Mouse (Mus musculus) urinary bladder, adult 2 months (tissue): ENCODE measurements around the gene Lancl3. TPM values are rescaled to one million over a fixed set of nuclear protein-coding genes. Genes with fewer than 3 reads are reported as not detected.
"Not testable (repeated sequence)": the region's sequence is repeated elsewhere in the genome, so short reads cannot be mapped to it uniquely, and the experiment has no call there.

Source experiments
- DNase-seq: peaks from one replicate; pipeline ENCODE4 v3.0.0; 2022; ENCODE audit warnings: low spot score
- polyA plus RNA-seq: library from polyadenylated mRNA; depleted of rRNA; stranded (reverse); fragments of >200 nt; gene quantifications from 2 replicates; pipeline ENCODE4 v1.2.3, GENCODE M21; 2012; rRNA removed

Gene Lancl3
- polyA plus RNA-seq, 1 experiment: 3.4 TPM

DNA sequence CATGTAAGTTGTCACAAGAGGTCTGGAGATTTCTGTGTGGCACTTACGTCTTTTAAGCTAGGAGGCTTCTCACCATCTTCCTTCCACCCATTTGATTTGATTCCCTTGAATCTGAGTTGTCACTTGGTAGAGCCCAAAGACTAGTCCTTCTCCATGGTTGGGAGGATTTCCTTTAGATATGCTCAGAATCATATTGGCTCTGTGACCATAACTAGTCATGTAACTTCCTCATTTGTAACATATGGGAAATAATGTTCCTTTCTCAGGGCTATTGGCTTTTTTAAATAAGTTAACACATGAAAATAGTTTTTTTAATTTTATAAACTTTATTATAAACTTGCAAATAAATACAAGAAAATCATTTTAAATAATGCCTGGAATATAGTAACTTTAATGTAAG is 59.6 kb downstream of the Lancl3 start:
- no peak for DNase-seq

- no peak for DNase-seq
These were observed 71.4 kb downstream of the Lancl3 start for GRCm38 (mm10) chrX:9271112-9271511.

GRCm38 (mm10) chrX:9271947-9272459 is 72.3 kb downstream of the Lancl3 start:
- DNase-seq: no peak

DNA sequence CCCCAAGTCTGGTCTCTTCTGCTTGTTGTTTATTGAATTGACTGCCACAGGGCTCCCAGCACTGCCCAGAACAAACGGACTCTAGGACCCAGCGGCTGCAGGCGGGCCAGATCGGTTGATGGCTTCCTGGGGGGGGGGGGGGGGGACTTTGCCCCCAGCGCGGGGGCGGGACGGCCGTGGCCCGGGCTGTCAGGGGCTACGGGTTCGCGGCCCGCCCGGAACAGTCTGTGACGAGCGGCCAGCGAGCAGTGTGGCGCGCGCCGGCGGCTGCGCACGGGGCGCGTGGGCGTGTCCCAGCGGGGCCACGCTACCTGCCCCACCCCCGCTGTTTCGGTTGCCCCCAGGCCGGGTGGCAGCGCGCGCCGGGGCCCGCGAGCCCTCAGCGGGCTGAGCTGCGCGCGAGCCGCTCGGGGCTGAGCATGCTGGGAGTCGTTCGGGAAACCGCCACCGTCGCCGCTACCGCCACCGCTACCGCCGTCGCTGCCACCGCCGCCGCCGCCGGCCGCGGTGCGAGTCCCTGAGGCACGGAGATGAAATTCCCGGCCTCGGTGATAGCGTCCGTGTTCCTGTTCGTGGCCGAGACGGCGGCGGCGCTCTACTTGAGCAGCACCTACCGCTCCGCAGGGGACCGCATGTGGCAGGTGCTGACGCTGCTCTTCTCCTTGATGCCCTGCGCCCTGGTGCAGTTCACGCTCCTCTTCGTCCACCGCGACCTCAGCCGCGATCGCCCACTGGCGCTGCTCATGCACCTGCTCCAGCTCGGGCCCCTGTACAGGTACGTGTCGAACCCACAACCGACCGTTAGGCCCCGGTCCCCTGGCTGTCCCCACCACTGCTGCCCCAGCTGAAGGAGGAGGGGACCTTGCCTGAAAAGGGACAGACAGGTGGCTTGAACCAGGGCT is 73.0 kb downstream of the Lancl3 start, which contains the start of gene Xk:
Xk (plus strand) TSS at position 297 of the 902 bp plus-strand sequence.
- peak; percentile 45 for DNase-seq

DNA sequence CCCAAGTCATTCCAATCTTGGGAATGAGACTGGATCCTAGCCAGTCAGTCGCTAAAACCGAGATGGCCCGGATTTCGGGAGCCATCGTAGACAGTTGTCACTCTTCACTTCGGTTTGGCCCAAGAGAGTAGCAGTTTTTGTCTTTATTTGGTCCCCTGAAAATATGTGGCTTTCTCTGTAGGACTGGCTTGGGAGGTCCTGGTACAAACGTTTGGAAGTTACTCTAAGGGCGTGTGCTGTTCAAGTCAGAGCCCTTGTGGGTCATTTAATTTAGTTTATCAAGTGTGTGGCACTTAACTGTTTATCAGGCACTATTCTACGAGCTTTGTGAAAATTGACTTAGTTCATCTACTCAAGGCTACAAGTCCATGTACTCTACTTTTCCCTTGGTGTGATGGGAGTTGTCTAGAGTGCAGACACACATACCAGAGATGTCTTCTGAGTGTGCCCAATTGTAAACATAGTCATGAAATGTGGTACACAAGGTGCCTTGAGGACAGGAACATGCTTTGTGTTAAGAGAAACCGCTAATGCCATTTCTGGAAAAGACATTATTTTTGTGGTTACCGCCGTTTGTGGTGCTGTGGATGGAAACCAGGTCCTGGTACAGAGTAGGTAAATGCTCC is 73.8 kb downstream of the Lancl3 start:
- no peak for DNase-seq

DNA sequence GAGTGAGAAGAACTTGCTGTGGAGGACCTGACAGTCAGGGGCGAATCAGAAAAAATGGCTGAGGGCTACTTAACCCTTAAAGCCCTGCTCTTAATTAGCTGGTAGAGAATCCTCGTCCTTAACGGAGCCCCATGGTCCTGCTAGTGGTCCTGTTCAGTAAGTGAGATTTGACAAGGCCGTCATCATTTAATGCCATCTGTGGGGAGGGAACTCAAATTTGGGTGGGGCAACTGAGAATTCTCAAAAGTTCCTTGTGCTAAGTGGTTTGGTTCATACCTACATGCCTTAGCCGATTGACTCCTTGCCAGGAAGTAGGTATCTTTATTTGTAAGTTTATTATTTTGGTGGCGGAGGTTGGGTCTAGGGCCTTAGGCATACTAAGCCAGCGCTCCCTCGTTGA is 74.6 kb downstream of the Lancl3 start:
- no peak for DNase-seq

DNA sequence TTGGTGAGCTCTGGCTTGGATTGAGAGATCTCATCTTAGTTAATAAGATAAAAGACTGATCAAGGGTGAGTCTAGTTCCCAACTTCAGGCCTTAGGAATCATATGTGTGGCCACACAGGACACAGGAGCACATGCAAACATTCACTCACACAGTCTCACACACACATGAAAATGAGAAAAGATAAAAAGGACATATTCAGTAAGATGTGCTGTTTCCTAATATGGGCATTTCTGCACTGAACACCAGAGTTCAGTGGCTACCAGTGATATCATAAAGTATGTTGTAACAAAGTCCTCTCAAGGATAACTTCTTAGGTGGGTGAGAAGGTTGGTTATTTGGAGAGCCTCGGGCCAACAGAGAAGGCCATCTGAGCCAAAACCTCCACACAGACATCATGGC is 83.8 kb downstream of the Lancl3 start, which contains the start of gene H2al1m:
H2al1m (plus strand) TSS at position 301 of the 400 bp plus-strand sequence.
- not testable (repeated sequence) for DNase-seq

GRCm38 (mm10) chrX:9293140-9293829 is 93.6 kb downstream of the Lancl3 start:
- not testable (repeated sequence) for DNase-seq

- no peak for DNase-seq
These were observed 98.7 kb downstream of the Lancl3 start for GRCm38 (mm10) chrX:9298413-9298864.

GRCm38 (mm10) chrX:9302791-9303190 is 103.1 kb downstream of the Lancl3 start:
- DNase-seq: no peak

DNA sequence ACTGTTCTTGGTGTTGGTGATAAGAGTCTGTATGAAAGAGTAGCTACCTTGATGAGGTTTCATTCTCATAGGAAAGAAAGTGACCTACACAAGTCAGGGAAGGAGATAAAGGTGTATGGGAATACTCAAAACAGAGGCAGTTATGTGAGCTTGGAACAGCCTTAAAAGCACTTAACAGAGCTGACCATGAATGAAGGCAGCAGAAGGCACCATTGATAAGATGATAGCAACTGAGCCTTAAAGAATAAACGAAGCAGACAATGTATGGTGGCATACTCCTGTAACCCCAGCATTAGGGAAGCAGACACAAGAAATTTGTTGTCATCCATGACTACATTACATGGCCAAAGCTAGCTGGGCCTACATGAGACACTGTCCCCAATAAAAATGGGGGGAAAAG is 103.8 kb downstream of the Lancl3 start:
- DNase-seq: no peak

GRCm38 (mm10) chrX:9316457-9316856 is 116.8 kb downstream of the Lancl3 start:
- not testable (repeated sequence) for DNase-seq

Other genes starting within 250 kb of the Lancl3 start
- gene Fthl17b, start 236.9 kb upstream of the Lancl3 start, polyA plus RNA-seq: not detected in 2 replicates
- not detected in 2 replicates for gene Fthl17c, start 223.3 kb upstream of the Lancl3 start, polyA plus RNA-seq
- not detected in 2 replicates for gene Fthl17d, start 213.1 kb upstream of the Lancl3 start, polyA plus RNA-seq
- gene Fthl17e, start 166.4 kb upstream of the Lancl3 start, polyA plus RNA-seq: not detected in 2 replicates
- gene Fthl17f, start 136.9 kb upstream of the Lancl3 start, polyA plus RNA-seq: not detected in 2 replicates
- gene 4930402K13Rik, start 95.3 kb upstream of the Lancl3 start, polyA plus RNA-seq: not detected in 2 replicates
- not detected in 2 replicates for gene Gm14862, start 57.0 kb downstream of the Lancl3 start, polyA plus RNA-seq
- 13.8 and 16.7 TPM in 2 replicates for gene Xk, start 72.9 kb downstream of the Lancl3 start, polyA plus RNA-seq
- gene H2al1m, start 83.9 kb downstream of the Lancl3 start, polyA plus RNA-seq: 0.84 and 0.89 TPM in 2 replicates
- not detected in 2 replicates for gene H2al1k, start 150.7 kb downstream of the Lancl3 start, polyA plus RNA-seq